Mouse (Mus musculus) left cerebral cortex, adult 11 months (tissue): ENCODE measurements at regions not wholly inside any gene's neighbourhood (a gene's known extent, or its start where the extent isn't known, plus 50 kb on each side); places are given as distances from the start of the nearest gene placed in this dataset.

Source experiments
- DNase-seq: peaks from one replicate; pipeline ENCODE4 v3.0.0; 2022; ENCODE audit warnings: low spot score

DNA sequence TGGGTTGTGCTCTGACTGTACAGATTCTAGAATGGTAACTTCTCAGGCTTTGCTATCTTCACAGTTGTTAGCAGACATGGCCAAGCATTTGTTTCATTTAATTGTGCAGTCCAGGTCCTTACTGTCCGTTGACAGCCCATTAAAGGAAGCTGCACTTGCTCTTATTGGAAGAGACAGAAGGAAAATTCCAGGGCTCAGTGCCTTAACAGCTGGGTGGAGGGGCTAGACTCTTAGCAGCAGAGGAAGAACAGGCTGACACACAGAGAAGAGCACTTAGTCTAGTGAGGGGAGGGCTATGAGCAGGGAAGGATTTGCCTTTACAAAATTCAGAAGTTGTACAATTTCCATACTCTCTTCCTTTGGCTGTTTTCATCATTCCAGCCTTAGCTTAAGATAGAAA lies 161.5 kb upstream of the Ghitm start:
- no peak for DNase-seq

DNA sequence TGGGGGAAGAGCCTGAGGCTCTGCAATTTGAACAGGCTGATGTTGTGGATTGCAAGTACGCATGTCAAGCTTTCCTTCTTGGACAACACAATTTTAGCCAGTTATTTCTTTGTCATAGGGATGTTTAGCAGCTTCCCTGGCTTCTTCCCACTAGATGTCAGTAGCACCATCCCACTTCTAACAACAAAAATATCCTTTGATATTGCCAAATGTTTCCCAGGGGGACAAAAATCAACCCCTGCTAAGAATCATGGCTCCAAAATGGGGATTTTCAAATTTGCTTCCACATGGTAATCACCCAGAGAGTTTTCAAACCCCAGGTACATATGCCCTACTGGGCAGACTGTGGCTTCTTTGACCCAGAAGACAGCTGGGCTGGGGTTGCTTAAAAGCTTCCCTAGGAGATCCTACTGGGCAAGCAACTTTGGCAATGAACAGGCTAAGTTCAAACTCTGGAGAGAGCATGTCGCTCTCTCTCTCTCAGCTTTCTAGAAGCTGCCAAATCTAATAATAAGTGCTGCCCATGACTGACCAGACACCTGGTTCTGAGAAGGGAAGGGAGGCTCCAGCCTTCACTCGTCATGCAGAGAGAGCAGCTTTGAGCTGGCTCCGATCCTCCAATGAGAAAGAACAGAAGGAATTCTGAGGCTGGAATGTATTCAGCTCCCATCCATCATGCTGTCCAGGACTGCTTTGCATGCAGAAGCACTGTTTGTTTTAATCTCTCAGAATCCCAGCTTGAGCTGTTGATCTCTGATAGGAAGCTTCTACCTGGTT lies 157.2 kb upstream of the Ghitm start:
- DNase-seq: no peak

DNA sequence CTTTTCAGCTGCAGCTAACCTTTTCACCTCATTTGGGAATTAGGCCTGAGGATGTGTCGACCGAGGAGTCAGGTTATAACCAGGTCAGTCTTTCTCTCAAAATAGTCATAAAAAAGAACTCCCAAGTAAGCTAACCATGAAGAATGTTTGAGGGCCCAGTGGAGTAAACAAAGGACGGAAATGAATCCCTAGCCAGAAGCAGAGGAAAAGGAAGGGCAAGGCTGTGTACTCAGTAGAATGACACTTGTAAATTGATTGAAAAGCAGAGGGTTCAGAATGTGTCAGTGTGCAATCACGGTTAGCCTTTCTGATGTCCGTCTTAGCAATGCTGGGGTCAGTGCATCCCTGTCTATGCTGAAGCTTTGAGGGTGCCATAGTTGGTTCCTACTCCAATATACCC lies 149.3 kb upstream of the Ghitm start:
- DNase-seq: no peak

DNA sequence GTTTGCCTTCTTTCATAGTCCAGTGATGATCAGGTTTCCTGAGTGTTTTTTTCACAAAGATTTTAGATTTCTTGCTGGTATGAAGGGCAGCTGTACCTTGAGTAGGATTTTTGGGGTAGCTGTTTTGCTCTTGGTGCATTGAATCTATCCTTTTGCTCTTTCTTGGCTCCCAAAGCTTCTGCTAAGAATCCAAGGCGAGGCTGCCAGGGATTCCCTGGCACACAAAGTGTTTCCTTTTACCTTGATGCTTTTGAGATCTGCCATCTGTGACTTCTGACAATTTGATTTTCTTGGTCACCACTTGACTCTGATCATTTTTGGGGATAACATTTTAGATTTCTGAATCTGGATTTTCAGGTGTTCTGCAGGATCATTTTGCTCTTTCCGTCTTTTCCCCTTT lies 144.3 kb upstream of the Ghitm start:
- DNase-seq: no peak

DNA sequence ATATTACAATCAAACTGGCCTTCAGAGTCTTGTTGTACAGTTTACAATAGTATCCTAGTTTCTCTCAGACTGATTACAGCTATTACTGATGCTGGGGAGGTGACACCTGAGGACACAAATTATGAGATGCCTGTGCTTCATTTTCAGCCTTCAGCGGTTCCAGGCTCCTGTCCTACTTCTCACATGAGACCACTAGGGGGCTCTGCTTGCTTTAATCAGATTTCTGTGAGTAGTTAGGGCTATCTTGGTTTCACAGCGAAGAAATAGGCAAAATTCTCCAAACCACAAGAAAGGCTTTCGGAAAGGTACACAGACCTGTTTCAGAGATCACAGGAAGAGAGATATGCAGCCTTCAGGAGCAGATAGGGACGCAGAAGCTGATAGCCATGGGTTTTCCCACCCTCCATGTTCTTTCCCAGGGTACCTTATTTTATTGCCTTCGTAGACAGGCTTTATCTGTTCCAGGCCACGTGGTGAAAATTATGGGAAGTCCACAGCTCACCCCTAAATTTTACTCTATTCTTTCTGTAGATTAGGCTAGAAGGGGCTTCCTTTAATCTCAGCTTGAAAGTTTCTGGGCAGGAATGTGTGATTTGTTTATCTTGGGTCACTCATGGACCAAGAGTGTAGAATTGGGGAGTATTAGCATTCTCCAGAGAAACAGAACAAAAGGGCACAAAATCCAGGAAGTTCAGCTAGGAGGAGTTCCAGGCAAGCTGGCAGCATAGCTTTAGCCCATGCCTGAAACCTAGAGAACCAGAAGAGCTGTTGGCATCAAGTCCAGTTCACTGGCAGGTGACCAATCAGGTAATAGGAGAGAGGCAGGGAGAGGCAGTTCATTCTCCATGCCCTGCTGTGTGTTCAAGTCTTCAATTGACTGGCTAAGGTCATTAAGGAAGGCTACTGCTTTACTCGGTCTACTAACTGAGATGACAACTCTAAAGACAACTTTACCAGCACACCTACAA lies 141.9 kb upstream of the Ghitm start:
- peak; percentile 24 for DNase-seq

DNA sequence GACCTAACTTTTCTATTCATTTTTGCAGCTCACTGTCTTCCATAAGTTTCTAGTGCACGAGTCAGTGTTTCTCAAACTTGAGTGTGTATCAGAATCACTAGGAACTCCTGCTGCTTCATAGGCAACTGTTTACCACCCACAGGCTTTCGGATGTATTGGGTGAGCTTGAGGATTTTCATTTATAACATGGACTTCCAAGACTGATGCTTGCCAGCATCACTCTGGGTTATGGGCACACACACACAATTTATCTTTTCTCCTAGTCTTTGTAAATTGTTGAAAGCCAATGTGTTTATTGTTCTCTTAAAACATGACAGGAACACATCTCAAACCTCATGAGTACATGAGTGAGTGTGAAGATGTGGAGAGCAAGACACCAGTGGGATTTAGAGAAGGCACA lies 137.0 kb upstream of the Ghitm start:
- DNase-seq: no peak

DNA sequence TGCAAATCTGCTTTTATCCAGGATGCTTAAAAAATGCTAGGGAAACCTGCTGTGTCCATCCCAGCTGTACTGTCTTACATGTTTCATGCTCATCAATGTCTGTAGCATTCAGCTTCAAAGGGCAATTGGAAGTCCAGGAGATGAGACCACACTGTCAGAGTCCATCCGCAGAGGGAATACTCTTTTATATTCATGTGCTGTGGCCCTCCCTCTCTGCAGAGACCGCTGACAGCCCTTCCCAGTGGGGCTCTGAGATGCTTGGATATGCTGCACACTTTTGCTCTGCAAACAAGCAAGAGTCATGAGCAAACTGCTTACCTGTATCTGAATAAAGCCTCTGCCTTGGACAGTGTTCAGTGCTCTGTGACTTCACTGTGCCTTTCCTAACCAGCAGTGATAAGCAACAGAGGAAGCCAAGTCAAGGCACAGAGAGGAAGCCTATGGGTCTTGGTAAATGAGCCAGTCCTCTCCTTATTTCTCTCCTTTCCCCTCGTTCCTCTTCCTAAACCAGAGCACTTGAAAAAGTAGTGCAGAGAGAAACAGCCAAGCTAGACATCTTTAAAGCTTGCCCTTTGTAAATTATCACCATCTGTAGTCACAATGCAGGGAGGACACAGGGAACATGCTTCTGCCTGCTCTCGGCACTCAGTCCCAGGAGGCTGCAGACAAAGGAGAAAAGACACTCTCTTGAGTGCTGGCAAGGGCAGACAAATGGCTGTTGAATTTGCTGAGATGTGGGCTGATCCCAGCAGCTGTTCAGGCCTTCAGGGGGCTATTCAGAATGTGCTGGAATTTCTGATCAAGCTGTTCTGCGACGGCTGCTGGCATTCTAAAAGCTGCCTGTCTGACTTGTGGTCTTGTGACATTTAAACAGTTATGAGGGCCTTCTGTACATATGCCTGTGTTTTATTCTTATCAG lies 136.2 kb upstream of the Ghitm start:
- DNase-seq: no peak

DNA sequence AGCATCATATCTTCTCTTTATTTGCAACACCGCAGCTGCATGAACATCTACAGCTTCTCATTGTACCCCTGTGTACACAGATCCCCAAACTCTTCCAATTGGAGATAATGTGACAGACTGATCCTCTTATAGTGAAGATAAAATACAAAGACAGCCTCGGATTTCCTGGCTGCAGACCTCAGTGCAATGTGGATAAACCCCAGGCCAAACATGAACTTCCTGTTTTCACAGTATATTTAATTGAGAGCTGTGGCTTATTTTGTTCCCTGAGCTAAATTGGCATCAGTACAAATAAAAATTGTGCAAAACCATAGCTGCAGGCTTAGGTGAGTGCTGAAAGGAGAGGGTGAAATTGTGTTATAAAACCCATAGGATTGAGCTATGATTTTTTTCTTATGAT lies 134.8 kb upstream of the Ghitm start:
- no peak for DNase-seq

DNA sequence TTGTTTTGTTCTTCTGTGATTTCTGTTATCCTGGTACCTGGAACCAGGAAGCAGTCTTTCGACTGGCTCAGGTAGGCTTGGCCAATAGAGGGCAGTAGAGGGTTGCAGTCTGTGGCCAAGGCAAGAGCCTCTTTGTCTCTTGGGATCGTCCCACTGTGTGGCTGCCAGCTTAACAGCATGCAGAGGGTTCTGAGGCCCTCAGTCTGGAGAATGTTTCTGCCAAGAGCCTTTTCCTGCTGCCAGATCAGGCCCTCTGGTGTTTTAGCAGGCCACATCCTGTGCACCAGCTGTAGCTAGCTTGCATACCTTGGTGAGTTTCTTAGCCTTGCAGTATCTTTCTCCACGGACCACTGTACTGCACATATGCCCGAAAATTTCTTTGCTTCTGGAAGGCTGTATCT lies 103.6 kb upstream of the Ghitm start:
- DNase-seq: peak; percentile 35

DNA sequence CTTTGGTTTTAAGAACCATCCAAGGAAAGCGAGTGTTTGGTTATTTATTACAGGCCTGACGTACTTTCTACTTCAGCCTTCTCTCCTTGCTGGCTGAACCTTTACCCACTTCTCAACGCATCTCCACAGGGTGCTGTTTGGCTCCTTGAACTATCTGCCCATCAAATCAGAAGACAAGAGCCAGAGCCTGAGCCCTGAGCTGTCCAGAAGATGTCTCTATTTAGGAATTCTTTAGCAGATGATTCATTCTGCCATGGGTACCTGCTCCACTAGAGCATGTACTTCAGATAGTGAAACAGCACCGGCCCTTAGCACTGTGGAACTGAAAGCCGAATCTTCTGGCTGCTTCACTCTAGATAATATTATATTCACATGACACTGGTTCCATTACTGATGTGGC lies 102.1 kb upstream of the Ghitm start:
- DNase-seq: no peak

DNA sequence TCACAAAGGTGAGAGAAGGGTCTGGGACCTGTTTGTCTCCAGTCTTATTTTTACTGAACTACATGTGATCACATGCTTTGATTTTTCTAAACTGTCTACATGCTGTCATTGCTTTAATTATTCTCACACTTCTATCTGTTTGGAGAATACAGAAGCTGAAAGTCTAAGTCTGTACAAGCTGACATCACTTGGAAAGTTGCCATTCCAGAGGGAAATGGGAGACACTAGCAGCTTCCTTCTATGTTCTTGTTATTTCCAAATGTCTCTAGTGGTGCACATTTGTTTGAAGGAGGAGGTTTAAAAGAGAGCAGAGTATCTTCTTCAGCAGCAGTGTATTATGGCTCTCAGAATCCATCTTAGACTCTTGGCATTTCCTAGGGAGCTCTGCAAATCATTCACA lies 73.2 kb upstream of the Ghitm start:
- no peak for DNase-seq

DNA sequence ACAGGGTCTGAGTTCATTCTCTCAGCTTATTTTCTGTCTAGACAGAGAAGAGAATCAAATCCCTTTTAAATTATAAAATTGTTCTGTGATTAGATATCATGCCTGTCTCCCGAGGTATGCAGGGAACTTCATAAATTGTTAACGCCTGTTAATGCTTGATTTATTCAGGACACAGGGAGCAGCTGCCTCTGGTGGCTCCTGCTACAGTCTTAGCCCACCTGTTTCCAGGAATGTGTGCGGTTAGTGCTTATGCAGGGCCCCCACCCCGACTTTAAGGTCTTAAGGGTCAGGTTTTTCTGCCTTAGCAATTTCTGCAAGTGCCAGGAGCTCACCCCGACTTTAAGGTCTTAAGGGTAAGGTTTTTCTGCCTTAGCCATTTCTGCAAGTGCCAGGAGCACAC lies 54.7 kb upstream of the Ghitm start:
- DNase-seq: no peak
